ENCODE assay signal across 8 mouse cellular contexts in the genomic region with DNA sequence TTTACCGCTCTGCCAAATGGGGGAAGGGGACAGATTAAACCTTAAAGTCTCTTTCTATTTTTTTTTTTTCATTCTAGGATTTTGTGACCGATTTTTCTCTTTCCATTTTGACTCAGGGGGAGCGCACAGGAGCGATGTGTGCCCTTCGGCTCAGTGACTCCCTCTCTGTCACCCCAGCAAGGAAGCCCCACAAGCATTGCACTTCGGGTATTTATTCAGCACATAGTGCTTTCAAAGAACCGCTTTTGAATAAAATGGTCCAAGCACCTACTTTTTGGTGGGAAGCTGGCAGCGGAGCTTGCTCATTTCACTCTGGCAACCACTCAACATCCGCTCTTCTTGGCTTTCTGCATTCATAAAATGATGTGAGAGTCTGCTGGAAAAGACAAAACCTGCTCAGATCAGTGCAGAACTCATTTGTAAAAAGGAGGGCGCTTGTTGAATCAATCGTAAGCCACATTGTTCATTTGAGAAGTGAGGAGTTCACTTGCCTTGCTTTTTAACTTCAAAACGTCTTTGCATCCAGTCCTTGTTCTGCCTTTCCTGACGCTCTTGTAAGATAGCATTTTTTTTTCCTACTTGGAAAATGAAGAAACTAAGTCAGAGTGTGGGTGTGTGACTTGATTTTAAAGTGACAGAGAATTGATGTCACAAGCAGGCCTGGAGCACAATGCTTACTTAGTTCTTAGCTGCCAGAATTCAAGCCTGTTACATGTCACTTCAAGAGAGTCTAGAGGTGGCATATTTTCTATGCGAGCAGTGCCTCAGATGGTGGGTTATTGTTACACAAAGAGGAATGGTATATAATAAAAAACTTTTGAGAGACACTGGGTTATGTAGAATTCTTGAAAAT.
DNase-seq lines count a peak whose midpoint lies in the region.

No protein-coding gene starts in this region.

- DNase-seq in layer of hippocampus, adult 11-12 months (ENCODE audit: low spot score): peak; percentile 38
- no peak for DNase-seq in layer of hippocampus, adult 9-10 months (ENCODE audit: low spot score)
- peak; percentile 16 to 25 for DNase-seq in frontal cortex, postnatal 14 days (ENCODE audit: low spot score in 2 of 2)
- peak; percentile 21 for DNase-seq in left cerebral cortex, adult 11 months (ENCODE audit: low spot score)
- peak; percentile 82 for DNase-seq in right cerebral cortex, postnatal 10 days (ENCODE audit: low spot score in 2 of 2)
- DNase-seq in T-cell, adult 2 months (ENCODE audit: low spot score): no peak
- DNase-seq in kidney, postnatal 10 days: no peak
- no peak for DNase-seq in embryo, embryonic 11 days

Comparison
In these comparisons a context has a peak if more than half of its experiments do, and no peak if none do; other contexts are left out.
1. DNase-seq: peak in layer of hippocampus, adult 11-12 months (single experiment), frontal cortex, postnatal 14 days (2 of 2), left cerebral cortex, adult 11 months (single experiment) and right cerebral cortex, postnatal 10 days (2 of 2); none in layer of hippocampus, adult 9-10 months (single experiment), T-cell, adult 2 months (single experiment), kidney, postnatal 10 days (single experiment) and embryo, embryonic 11 days (single experiment).